Mouse (Mus musculus): Measurements from ENCODE around the gene Olfr47.
"Not testable (repeated sequence)": the region's sequence is repeated elsewhere in the genome, so short reads cannot be mapped to it uniquely, and the experiment has no call there.

Gene Olfr47

GRCm38 (mm10) chr6:43231255-43231654, at the start of gene Olfr47:
Gene Olfr47, plus strand, starts transcription at chr6:43231529.
- not testable (repeated sequence) for DNase-seq

GRCm38 (mm10) chr6:43190986-43191385, 40.3 kb upstream of the Olfr47 start:
- DNase-seq: no peak

GRCm38 (mm10) chr6:43196781-43197180, 34.5 kb upstream of the Olfr47 start, which contains the start of gene Olfr435:
Gene Olfr435, plus strand, starts transcription at chr6:43197146.
- DNase-seq: no peak

GRCm38 (mm10) chr6:43198094-43198493, 33.2 kb upstream of the Olfr47 start:
- no peak for DNase-seq

- no peak for DNase-seq
Observed at GRCm38 (mm10) chr6:43202786-43203185, 28.5 kb upstream of the Olfr47 start.

GRCm38 (mm10) chr6:43205355-43205754, 26.0 kb upstream of the Olfr47 start:
- DNase-seq: no peak

- not testable (repeated sequence) for DNase-seq
Observed at GRCm38 (mm10) chr6:43212873-43213272, 18.5 kb upstream of the Olfr47 start, which contains the start of gene Olfr434. Gene Olfr434, plus strand, starts transcription at chr6:43213021.

GRCm38 (mm10) chr6:43242061-43242460, 10.7 kb downstream of the Olfr47 start:
- DNase-seq: peak; percentile 30

GRCm38 (mm10) chr6:43247396-43247795, 16.1 kb downstream of the Olfr47 start:
- DNase-seq: no peak

GRCm38 (mm10) chr6:43252994-43253393, 21.7 kb downstream of the Olfr47 start:
- DNase-seq: no peak

- DNase-seq: peak; percentile 46
Observed at GRCm38 (mm10) chr6:43254193-43254926, 23.0 kb downstream of the Olfr47 start.

GRCm38 (mm10) chr6:43260756-43261155, 29.4 kb downstream of the Olfr47 start:
- peak; percentile 8 for DNase-seq

- DNase-seq: peak; percentile 91
Observed at GRCm38 (mm10) chr6:43265363-43266041, 34.2 kb downstream of the Olfr47 start, which contains the start of gene Arhgef5. Gene Arhgef5, plus strand, starts transcription at chr6:43265582.

- DNase-seq: peak; percentile 64
Observed at GRCm38 (mm10) chr6:43266356-43266755, 35.0 kb downstream of the Olfr47 start.

GRCm38 (mm10) chr6:43272597-43272996, 41.3 kb downstream of the Olfr47 start:
- peak; percentile 38 for DNase-seq

GRCm38 (mm10) chr6:43274123-43274522, 42.8 kb downstream of the Olfr47 start:
- no peak for DNase-seq

GRCm38 (mm10) chr6:43278247-43278646, 46.9 kb downstream of the Olfr47 start:
- peak; percentile 57 for DNase-seq

- DNase-seq: no peak
Observed at GRCm38 (mm10) chr6:43280481-43280880, 49.2 kb downstream of the Olfr47 start.

Data from lung, postnatal 36 days (tissue).